Mouse (Mus musculus) spleen, adult 18-20 months (tissue): ENCODE data around the gene Fbxw20.
"Not testable (repeated sequence)": the region's sequence is repeated elsewhere in the genome, so short reads cannot be mapped to it uniquely, and the experiment has no call there.

Experiments used
- DNase-seq, 2 experiments: peaks; one replicate each; pipeline ENCODE4 v3.0.0; 2022; ENCODE audit warnings: mixed read lengths in 2 of 2

Fbxw20 gene

GRCm38 (mm10) chr9:109234654-109235053 lies at the start of gene Fbxw20:
Gene Fbxw20 (minus strand): TSS chr9:109234754.
- DNase-seq, result no peak

- DNase-seq, result no peak
Observed at GRCm38 (mm10) chr9:109263041-109263440, 28.5 kb upstream of the Fbxw20 start.

- peak in 1 of 2 experiments; percentile 12 for DNase-seq
Observed at GRCm38 (mm10) chr9:109218449-109218848, 16.1 kb downstream of the Fbxw20 start.

- not testable (repeated sequence) for DNase-seq
Observed at GRCm38 (mm10) chr9:109201347-109201746, 33.2 kb downstream of the Fbxw20 start.

- no peak for DNase-seq
Observed at GRCm38 (mm10) chr9:109200349-109200748, 34.2 kb downstream of the Fbxw20 start.

GRCm38 (mm10) chr9:109199353-109199752 lies 35.2 kb downstream of the Fbxw20 start:
- no peak for DNase-seq

GRCm38 (mm10) chr9:109195875-109196274 lies 38.7 kb downstream of the Fbxw20 start, which contains the start of gene Fbxw13:
Gene Fbxw13 (minus strand): TSS chr9:109195975.
- not testable (repeated sequence) for DNase-seq

- DNase-seq, result no peak
Observed at GRCm38 (mm10) chr9:109177208-109177607, 57.3 kb downstream of the Fbxw20 start.

- DNase-seq, result no peak
Observed at GRCm38 (mm10) chr9:109176301-109176700, 58.3 kb downstream of the Fbxw20 start.
